ENCODE assay signal across 8 mouse cellular contexts in the genomic region with DNA sequence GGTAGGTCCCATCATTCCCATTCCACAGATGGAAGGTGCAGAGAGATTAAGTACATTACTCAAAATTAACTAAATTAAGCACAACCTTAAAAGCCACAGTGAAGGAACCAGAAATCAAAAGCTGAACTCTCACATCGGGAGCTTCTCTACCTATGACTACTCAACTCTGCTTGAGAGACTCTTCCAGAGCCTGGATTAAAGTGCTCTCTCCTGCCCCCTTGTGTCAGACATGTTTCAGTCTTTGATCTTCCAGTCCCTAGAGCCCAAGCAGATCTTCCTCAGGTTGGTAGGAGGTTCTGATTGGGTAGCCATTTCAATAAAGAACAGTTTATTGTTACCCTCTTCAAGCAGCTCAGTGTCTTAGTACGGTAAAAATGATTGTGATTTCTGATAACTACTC. TPM values are rescaled to one million over a fixed set of nuclear protein-coding genes. Genes with fewer than 3 reads are reported as not detected.
A peak's percentile ranks its signal among the peaks of the same experiment; 100 is the strongest.
DNase-seq lines count a peak whose midpoint lies in the region; ATAC-seq and TF ChIP-seq lines count a peak whose summit lies in the region.

No protein-coding gene starts in this region.

- no peaks in the 10 kb centered on the region for H3K9me3 ChIP-seq in heart, embryonic 12.5 days (replicated peaks)

- peak; percentile 86 for TF ChIP-seq CTCF in layer of hippocampus, adult 2 months (conservative IDR thresholded peaks at IDR 0.05)

- H3K4me1 ChIP-seq in heart, embryonic 12.5 days (replicated peaks) = peaks cover 32% of the 10 kb centered on the region

- H3K27me3 ChIP-seq in heart, embryonic 12.5 days (replicated peaks) = no peaks in the 10 kb centered on the region

- ATAC-seq in heart, embryonic 12.5 days (ENCODE audit: insufficient number of reproducible peaks, low FRiP score) = no peak

- no peaks in the 10 kb centered on the region for H3K36me3 ChIP-seq in heart, embryonic 12.5 days

- no peak overlapping the region for H3K27ac ChIP-seq in heart, embryonic 12.5 days (ENCODE audit: poor library complexity, severe bottlenecking)
- H3K27ac ChIP-seq in layer of hippocampus, adult 2 months = no peak overlapping the region

- no peak overlapping the region for H3K4me2 ChIP-seq in heart, embryonic 12.5 days

- H3K9ac ChIP-seq in heart, embryonic 12.5 days = no peak overlapping the region

- WGBS in heart, embryonic 12.5 days = 66% methylated on average over 2 of the region's 2 CpGs

- peak; percentile 93 for DNase-seq in heart, adult 11 months
- DNase-seq in CD8-positive naive resting alpha-beta T cell, adult 2 months (ENCODE audit: low read depth in 2 of 2, low spot score in 2 of 2) = peak; percentile 75 to 86
- DNase-seq in c-Kit-positive CD71-negative TER-119-negative erythroid progenitor cells, embryonic 14.5 days (ENCODE audit: low read depth) = peak; percentile 75
- DNase-seq in gastrocnemius, adult 8-10 months (ENCODE audit: low spot score in 2 of 2) = peak; percentile 28 to 35
- peak; percentile 30 to 73 for DNase-seq in layer of hippocampus, adult 2 months (ENCODE audit: low spot score in 2 of 2)
- peak; percentile 41 for DNase-seq in mesoderm, embryonic 11.5 days (ENCODE audit: low read depth, low spot score)
- DNase-seq in thymus, postnatal 0 days (ENCODE audit: low spot score) = peak; percentile 80

- no peak overlapping the region for H3K4me3 ChIP-seq in heart, embryonic 12.5 days
- H3K4me3 ChIP-seq in layer of hippocampus, adult 2 months = no peak overlapping the region

RNA-seq across cellular contexts. Expression of gene Mr1, which starts 6.5 kb away (rescaled TPM):
- 3.9 and 4.2 TPM in 2 replicates for polyA plus RNA-seq in heart, embryonic 12.5 days (2016; fragmentation: Nextera tagmentation; extraction: Ambion mirVana)
- total RNA-seq in gastrocnemius, adult 8-10 months (2022) = 10 to 100 TPM; 12.4 to 16.1 (median 13.3) TPM
- 1 to 10 TPM; 3.2 to 3.3 TPM for total RNA-seq in layer of hippocampus, adult 2 months (2021)
- 31.1 and 34.0 TPM in 2 replicates for polyA plus RNA-seq in thymus, postnatal 0 days (2015; fragmentation: Nextera tagmentation; extraction: Ambion mirVana)

RNA-seq across cellular contexts. Expression of gene Stx6, which starts 18.4 kb away (rescaled TPM):
- polyA plus RNA-seq in heart, embryonic 12.5 days (2016; fragmentation: Nextera tagmentation; extraction: Ambion mirVana) = 62.1 and 69.5 TPM in 2 replicates
- total RNA-seq in gastrocnemius, adult 8-10 months (2022) = 10 to 100 TPM; 12.1 to 14.6 (median 13.0) TPM
- 100 to 1,000 TPM; 124 to 129 TPM for total RNA-seq in layer of hippocampus, adult 2 months (2021)
- polyA plus RNA-seq in thymus, postnatal 0 days (2015; fragmentation: Nextera tagmentation; extraction: Ambion mirVana) = 120 and 150 TPM in 2 replicates

RNA-seq across cellular contexts. Expression of gene Ier5, which starts 40.6 kb away (rescaled TPM):
- polyA plus RNA-seq in heart, embryonic 12.5 days (2016; fragmentation: Nextera tagmentation; extraction: Ambion mirVana) = 8.9 and 10.9 TPM in 2 replicates
- 1 to 10 TPM; 4.7 to 9.9 (median 6.4) TPM for total RNA-seq in gastrocnemius, adult 8-10 months (2022)
- 10 to 100 TPM; 26.5 to 28.1 TPM for total RNA-seq in layer of hippocampus, adult 2 months (2021)
- 6.4 and 10.8 TPM in 2 replicates for polyA plus RNA-seq in thymus, postnatal 0 days (2015; fragmentation: Nextera tagmentation; extraction: Ambion mirVana)

Comparison
In these comparisons a context has a peak if more than half of its experiments do, and no peak if none do; other contexts are left out.
1. DNase-seq: peak in every context shown above with its lines; median percentile 93 in heart, adult 11 months; 80 in CD8-positive naive resting alpha-beta T cell, adult 2 months; 80 in thymus, postnatal 0 days; 75 in c-Kit-positive CD71-negative TER-119-negative erythroid progenitor cells, embryonic 14.5 days; 52 in layer of hippocampus, adult 2 months; 41 in mesoderm, embryonic 11.5 days; 32 in gastrocnemius, adult 8-10 months.
2. RNA of gene Stx6, which starts 18.4 kb away (total RNA-seq): 124 to 129 TPM in layer of hippocampus, adult 2 months; 12.1 to 14.6 TPM in gastrocnemius, adult 8-10 months; every median in the first group is over 4 times any median in the second.